Mouse (Mus musculus) NIH3T3 (cell line): ENCODE data around the gene Mettl3.

Source experiments
- DNase-seq: peaks from one replicate; pipeline ENCODE4 v3.0.0-alpha.2; 2012; ENCODE audit warnings: low read depth

Gene Mettl3

DNA sequence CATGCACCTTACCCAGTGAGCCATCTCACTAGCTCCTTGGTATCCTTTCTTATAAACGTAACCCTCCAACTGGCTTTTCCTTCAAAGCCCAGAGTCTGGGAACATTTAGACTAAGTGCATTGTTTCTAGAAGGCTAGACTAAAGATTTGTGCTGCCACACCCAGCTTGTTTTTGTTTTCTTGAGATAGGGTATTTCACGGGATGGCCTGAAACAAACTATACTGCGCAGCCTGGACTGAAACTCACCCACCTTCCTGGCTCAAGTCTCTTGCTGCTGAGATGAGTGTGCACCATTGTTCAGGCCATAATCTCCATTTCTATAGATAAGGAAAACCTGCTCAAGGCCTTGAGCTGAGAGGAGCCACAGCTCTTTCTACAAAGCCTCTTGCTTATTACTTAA lies 20.7 kb downstream of the Mettl3 start:
- no peak for DNase-seq

DNA sequence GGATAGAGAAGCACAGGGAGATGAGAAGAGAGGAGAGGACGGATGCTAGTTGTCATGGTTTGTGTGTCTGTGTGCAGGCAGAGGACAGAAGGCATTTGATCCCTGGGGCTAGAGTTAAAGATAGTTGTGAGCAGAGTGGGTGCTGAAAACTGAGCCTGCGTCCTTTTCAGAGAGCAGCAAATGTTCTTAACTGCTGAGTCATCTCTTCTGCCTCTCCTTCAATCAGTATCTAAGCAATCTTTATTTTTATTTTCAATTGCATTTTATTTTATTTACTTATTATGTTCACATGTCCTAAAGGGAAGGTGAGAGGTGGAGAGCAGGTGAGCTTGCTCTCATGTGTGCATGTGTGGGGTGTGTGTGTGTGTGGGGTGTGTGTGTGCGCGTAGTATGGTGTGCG lies 21.3 kb downstream of the Mettl3 start:
- DNase-seq = no peak

DNA sequence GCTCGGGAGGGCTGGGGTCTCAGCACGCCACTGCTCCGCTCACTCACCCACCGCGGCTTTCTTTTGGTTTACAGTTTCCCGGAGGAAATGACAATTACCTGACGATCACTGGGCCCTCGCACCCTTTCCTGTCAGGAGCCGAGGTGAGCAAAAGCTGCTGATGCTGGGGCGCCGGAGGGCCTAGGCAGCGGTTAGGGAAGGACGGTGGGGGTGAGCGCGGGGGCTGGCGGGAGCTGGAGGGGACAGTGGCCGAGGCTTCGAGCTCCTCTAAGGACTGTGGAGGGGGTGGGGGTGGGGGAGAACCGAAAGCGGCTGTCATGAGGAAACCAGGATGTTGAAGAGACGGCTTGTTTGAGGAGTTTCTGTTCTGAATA lies 25.2 kb downstream of the Mettl3 start:
- DNase-seq = peak; percentile 9

DNA sequence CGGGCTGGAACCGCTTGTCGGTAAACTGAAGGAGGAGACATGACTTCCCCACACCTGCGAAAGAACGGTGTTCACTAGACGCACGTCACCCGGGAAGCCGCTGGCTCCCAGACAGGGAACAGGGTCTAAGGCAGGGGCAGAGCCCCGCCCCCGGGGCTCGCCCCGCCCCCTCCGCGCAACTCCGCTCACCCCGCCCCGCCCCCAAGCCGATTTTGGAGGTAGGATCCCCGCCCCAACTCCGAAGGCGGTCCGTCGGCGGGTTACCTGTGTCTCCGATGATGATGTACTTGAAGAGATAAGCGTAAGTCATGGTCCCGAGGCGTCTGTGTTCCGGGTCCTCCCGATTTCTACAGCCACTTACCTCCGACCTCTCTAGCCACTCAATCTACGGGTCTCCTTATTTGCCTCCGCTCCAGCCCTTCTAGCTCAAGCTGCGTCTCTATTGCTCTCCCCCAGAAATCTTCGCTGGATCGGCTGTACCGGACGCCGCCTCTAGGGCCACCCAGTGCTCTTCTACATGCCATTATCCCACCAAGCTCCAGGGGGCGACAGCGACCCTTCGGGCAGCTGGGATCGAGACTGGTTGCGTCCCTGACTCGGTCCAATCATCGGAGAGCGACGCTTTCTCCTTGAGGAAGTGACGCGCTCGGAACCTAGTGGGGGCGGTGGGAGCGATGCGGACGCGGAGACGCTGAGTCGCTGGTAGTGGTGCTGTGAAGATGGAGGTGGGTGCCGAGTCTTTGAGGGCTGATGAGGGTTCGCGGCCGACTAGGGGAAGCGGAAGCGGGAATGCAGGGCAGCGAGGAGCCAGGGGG lies 25.8 kb downstream of the Mettl3 start, which contains the start of the genes Tox4 and Rab2b:
TSS of gene Tox4 (plus strand) at position 215 of the 815 bp plus-strand sequence.
TSS of gene Rab2b (minus strand) at position 614 of the 815 bp plus-strand sequence.
- peak; percentile 98 for DNase-seq

DNA sequence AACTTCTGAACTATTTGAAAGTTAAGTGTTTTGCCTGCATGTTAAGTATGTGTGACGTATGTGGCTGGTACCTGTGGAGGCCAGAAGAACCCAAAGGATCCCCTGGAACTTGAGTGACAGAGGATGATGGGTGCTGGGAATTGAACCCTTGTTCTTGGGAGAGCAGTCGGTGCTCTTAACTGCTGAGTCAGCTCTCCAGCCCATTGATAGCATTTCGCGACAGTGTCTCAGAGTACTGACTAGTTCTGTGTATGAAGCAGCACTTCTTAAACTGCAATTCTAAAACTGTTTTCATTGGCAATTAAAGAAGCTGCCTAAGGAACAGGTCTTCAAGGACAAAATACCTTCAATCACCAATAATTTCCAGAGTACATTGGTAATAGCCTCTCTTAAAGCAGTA lies 27.7 kb downstream of the Mettl3 start:
- DNase-seq = no peak

DNA sequence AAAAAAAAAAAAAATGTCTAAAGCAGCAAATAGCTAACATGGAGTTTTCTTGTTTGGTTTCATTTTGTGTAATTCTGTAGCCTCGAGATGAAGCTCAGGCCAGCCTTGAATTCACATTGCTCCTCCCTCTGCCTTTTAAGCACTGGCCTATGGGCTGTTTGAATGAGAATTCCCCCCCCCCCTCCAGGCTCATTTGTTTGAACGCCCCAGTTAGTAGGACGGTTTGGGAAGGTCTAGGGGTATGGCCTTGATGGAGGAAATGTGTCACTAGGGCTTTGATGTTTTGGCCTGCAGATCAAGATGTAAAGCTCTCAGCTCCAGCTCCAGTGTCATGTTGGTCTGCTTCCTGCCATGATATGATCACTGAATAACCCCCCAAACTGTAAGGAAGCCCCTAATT lies 32.1 kb downstream of the Mettl3 start:
- DNase-seq = no peak

DNA sequence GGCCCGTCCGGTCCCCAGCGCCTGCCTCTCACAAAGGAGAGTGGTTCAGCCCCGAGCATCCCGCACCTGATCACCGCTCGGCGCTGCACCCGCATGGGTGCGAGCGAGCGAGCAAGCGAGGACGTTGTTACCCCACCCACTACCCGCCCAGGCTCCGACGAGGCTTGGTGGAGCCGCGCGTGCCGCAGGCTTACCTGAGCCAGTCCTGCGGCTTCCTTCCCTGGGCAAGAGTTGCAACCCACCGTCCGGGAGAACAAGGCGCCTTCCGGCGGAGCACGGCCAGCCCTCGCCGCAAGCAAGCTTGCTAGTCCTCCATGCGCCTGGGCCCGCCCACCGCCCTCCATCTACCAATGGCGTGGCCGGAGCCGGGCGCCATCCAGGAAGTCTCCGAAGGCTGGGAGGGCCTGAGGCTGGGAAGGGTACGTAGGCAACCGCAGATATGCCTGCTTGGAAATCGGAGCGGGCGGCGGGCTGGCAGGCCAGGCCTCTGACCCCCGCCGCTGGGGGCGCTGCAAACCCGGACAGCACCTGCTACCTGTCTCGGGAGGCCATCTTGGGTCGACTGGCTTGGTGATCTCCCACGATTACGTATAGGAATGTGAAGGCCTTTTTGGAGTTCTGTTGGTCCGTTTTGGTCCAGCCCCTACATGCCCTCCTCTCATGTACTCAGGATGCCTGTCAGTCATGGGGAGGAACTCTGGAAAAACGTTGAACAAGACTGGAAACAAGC lies 47.3 kb downstream of the Mettl3 start, which contains the start of gene Chd8:
TSS of gene Chd8 (minus strand) at position 297 of the 730 bp plus-strand sequence.
- DNase-seq = peak; percentile 97

DNA sequence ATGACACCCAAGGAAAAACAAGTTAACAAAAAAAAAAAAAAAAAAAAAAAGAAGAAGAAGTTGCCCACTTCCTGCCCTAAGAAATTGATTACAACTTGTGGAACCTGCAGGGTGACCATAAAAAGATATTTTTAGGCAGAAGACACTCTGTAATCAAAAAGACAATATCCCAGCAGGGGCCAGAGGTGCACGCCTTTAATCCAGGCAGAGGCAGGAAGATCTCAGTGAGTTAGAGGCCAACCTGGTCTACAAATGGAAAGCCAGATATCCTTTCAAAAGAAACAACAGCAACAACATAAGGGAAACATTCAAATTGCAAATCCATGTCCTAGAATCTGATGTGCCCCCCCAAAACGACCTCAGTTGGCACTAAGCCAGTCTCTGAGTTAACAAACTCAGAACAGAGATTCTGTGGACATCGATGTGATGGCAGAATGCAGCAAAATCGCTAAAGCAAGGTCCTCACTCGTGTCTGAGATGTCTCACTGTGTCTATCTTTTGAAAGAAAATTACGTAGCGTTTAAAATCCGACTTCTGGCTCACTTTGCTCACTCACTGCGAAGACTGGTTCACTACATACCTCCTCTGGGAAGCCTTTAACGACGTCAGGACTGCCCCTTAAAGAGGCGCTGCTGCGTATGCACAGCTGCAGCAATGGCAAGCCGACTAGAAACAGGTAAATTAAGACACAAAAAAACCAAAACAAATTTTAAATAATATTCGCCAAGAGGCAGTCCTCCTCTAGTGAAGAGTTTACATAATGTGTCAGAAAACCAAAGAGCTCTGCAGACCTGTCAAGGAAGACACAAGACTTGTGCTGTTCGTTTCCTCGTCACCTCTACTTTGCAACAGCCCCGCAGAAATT lies 48.4 kb downstream of the Mettl3 start:
- peak; percentile 46 for DNase-seq

DNA sequence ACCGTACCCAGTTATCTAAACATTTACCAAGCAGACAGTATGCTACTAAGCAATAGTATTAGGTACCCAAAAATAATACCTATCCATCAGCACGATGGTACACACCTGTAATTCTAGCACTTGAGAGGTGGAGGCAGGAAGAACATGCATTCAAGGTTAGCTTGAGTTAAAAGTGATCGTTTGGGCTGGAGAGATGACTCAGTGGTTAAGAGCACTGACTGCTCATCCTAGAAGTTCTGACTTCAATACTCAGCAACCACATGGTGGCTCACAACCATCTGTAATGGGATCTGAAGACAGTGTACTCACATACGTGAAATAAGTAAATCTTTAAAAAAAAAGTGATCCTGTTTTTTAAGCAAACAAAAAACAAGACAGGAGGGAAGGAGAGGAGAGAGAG lies 58.8 kb downstream of the Mettl3 start:
- DNase-seq = no peak
